Comparison of ENCODE assay signal across 15 mouse cellular contexts in the genomic region with DNA sequence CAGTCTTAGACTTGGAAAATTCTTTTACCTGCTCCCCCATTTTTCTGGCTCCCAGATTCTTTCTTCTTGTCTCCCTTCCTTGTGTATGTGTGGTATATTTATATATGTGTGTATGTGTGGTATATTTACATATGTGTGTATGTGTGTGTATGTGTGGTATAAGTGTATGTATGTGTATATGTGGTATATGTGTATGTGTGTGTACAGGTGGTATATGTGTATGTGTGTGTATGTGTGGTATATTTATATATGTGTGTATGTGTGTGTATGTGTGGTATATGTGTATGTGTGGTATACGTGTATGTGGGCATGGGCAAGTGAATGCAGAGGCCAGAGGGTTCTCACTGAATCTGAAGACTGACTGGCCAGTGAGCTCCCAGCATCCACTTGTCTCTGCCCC.
"Had no signal": no experiment of that assay in that cellular context is flagged by ENCODE, and none has a peak within 500 bp of the region (broad histone marks: within the 10 kb centered on the region; RNA-seq: fewer than 3 reads in every experiment).

No protein-coding gene starts in this region.

- H3K4me2 ChIP-seq: liver, embryonic 11.5 days; lung, embryonic 14.5 days had no signal

- H3K9ac ChIP-seq: liver, embryonic 14.5 days; liver, postnatal 0 days; lung, embryonic 14.5 days had no signal

- H3K4me3 ChIP-seq: myocyte had no signal

- DNase-seq: kidney, adult 18-20 months; kidney, adult 9 months; kidney, postnatal 14 days; kidney, postnatal 4 days; left cerebral cortex, postnatal 4 days; liver, postnatal 0 days; lung, embryonic 14.5 days; midbrain, embryonic 14.5 days; thymus, adult 18-20 months; thymus, postnatal 36 days had no signal

- H3K27ac ChIP-seq: liver, embryonic 14.5 days; macrophage had no signal

- ATAC-seq: liver, postnatal 0 days; lung, postnatal 0 days had no signal
